Mouse (Mus musculus) embryonic facial prominence, embryonic 10.5 days (tissue): ENCODE results near the gene Spsb1. TPM values are rescaled to one million over a fixed set of nuclear protein-coding genes. Genes with fewer than 3 reads are reported as not detected.
A peak's percentile ranks its signal among the peaks of the same experiment; 100 is the strongest.

Source experiments
- DNase-seq: peaks from one replicate; pipeline ENCODE4 v3.0.0-alpha.2; 2017; ENCODE audit warnings: low spot score
- H3K27ac ChIP-seq: fragments of 300-500 bp; sonication (generic); replicated peaks from 2 replicates; pipeline ENCODE4 v1.5.1; 2016; ENCODE audit warnings: mild to moderate bottlenecking
- H3K27me3 ChIP-seq: fragments of 300-500 bp; sonication (generic); replicated peaks from 2 replicates; pipeline ENCODE4 v1.6.1; 2016; ENCODE audit warnings: low read depth, mild to moderate bottlenecking; ENCODE audit not compliant: poor library complexity, severe bottlenecking
- H3K36me3 ChIP-seq: fragments of 300-500 bp; sonication (generic); replicated peaks from 2 replicates; pipeline ENCODE4 v1.6.1; 2016; ENCODE audit warnings: mild to moderate bottlenecking, moderate library complexity
- H3K4me1 ChIP-seq: fragments of 300-500 bp; sonication (generic); 2 replicates; pipeline ENCODE4 v1.6.1; 2016
- H3K4me3 ChIP-seq: fragments of 300-500 bp; sonication (generic); 2 replicates; pipeline ENCODE4 v1.5.1; 2016; ENCODE audit warnings: mild to moderate bottlenecking, moderate library complexity
- H3K9me3 ChIP-seq: fragments of 300-500 bp; sonication (generic); 2 replicates; pipeline ENCODE4 v1.6.1; 2016; ENCODE audit warnings: mild to moderate bottlenecking
- WGBS: fragments of 180-500 bp; shearing (Covaris S2); methylation state at CpG from one replicate; pipeline ENCODE4 v1.1.7; 2016; 5-methylcytosine and 5-hydroxymethylcytosine counted together
- polyA plus RNA-seq: library from polyadenylated mRNA; unstranded; fragments of >200 nt; fragmentation: Nextera tagmentation; extraction: Ambion mirVana; gene quantifications from 2 replicates; pipeline ENCODE4 v1.2.1, GENCODE M21; 2016

Spsb1 gene
- polyA plus RNA-seq, 1 experiment from 2014 or later, result 21.4 TPM

GRCm38 (mm10) chr4:149920886-149921285, 34.0 kb downstream of the Spsb1 start:
- peak; percentile 51 for DNase-seq

GRCm38 (mm10) chr4:149918455-149919070, 36.3 kb downstream of the Spsb1 start:
- H3K9me3 ChIP-seq, result no peaks in the 10 kb centered on the region
- H3K36me3 ChIP-seq, result peaks cover 11% of the 10 kb centered on the region
- peaks cover 100% of the 10 kb centered on the region for H3K4me1 ChIP-seq
- H3K27ac ChIP-seq, result peak overlapping the region; percentile 1; the same call in 1 of the 2 replicates
- H3K27me3 ChIP-seq, result no peaks in the 10 kb centered on the region
- H3K4me3 ChIP-seq, result no peak overlapping the region
- WGBS, result 91% methylated on average over 15 of the region's 15 CpGs
- no peak for DNase-seq

More at GRCm38 (mm10) chr4:149920886-149921285, 34.0 kb downstream of the Spsb1 start:
- Histone ChIP-seq H3K27me3 (no peaks in the 10 kb centered on the region), H3K9me3 (0 out of 2 replicates have a peak, but pooled peaks cover 3% of the 10 kb centered on the region), H3K4me3 (no peak overlapping the region), H3K27ac (peak overlapping the region; percentile 90), H3K36me3 (peaks cover 18% of the 10 kb centered on the region), H3K4me1 (peaks cover 90% of the 10 kb centered on the region)
- WGBS, result 53% methylated on average over 12 of the region's 12 CpGs

- H3K4me1 ChIP-seq, result peaks cover 100% of the 10 kb centered on the region
- 56% methylated on average over 3 of the region's 3 CpGs for WGBS
Observed at GRCm38 (mm10) chr4:149916831-149917230, 38.0 kb downstream of the Spsb1 start.

GRCm38 (mm10) chr4:149913709-149914370, 41.0 kb downstream of the Spsb1 start:
- Histone ChIP-seq H3K36me3 (0 out of 2 replicates have a peak, but pooled peaks cover 3% of the 10 kb centered on the region), H3K27me3 (no peaks in the 10 kb centered on the region), H3K4me1 (peaks cover 89% of the 10 kb centered on the region), H3K4me3 (0 out of 2 replicates have a peak overlapping the region, but pooled peaks have one; percentile 11), H3K27ac (peak overlapping the region; percentile 79), H3K9me3 (no peaks in the 10 kb centered on the region)
- peak; percentile 43 for DNase-seq
- 46% methylated on average over 7 of the region's 7 CpGs for WGBS

More at GRCm38 (mm10) chr4:149916831-149917230, 38.0 kb downstream of the Spsb1 start:
- H3K9me3 ChIP-seq, result no peaks in the 10 kb centered on the region
- peaks cover 11% of the 10 kb centered on the region for H3K36me3 ChIP-seq
- H3K27ac ChIP-seq, result peak overlapping the region; percentile 48; the same call in 1 of the 2 replicates
- no peak overlapping the region for H3K4me3 ChIP-seq
- DNase-seq, result no peak
- H3K27me3 ChIP-seq, result no peaks in the 10 kb centered on the region

GRCm38 (mm10) chr4:149912451-149912850, 42.4 kb downstream of the Spsb1 start:
- Histone ChIP-seq H3K27me3 (no peaks in the 10 kb centered on the region), H3K27ac (peak overlapping the region; percentile 79), H3K36me3 (peaks cover 8% of the 10 kb centered on the region; the same call in 1 of the 2 replicates), H3K4me1 (peaks cover 80% of the 10 kb centered on the region), H3K9me3 (no peaks in the 10 kb centered on the region), H3K4me3 (no peak overlapping the region)
- DNase-seq, result peak; percentile 66
- WGBS, result 18% methylated on average over 4 of the region's 4 CpGs

- H3K36me3 ChIP-seq, result peaks cover 26% of the 10 kb centered on the region
- 62% methylated on average over 4 of the region's 4 CpGs for WGBS
- H3K27me3 ChIP-seq, result no peaks in the 10 kb centered on the region
- H3K4me3 ChIP-seq, result no peak overlapping the region
- H3K27ac ChIP-seq, result peak overlapping the region; percentile 36; the same call in 1 of the 2 replicates
- H3K4me1 ChIP-seq, result peaks cover 74% of the 10 kb centered on the region
- DNase-seq, result no peak
- no peaks in the 10 kb centered on the region for H3K9me3 ChIP-seq
Observed at GRCm38 (mm10) chr4:149910558-149910957, 44.3 kb downstream of the Spsb1 start.

GRCm38 (mm10) chr4:149909551-149909950, 45.3 kb downstream of the Spsb1 start:
- peaks cover 36% of the 10 kb centered on the region for H3K36me3 ChIP-seq
- H3K4me3 ChIP-seq, result no peak overlapping the region
- no peak for DNase-seq
- 0 out of 2 replicates have a peak overlapping the region, but pooled peaks have one; percentile 2 for H3K27ac ChIP-seq
- no peaks in the 10 kb centered on the region for H3K27me3 ChIP-seq
- no peaks in the 10 kb centered on the region for H3K9me3 ChIP-seq
- peaks cover 68% of the 10 kb centered on the region for H3K4me1 ChIP-seq
- whole genome bisulfite sequencing, result 90% methylated on average over 13 of the region's 13 CpGs

GRCm38 (mm10) chr4:149908923-149909322, 45.9 kb downstream of the Spsb1 start:
- H3K27me3 ChIP-seq, result no peaks in the 10 kb centered on the region
- no peak overlapping the region for H3K4me3 ChIP-seq
- H3K27ac ChIP-seq, result no peak overlapping the region
- no peaks in the 10 kb centered on the region for H3K9me3 ChIP-seq
- peaks cover 63% of the 10 kb centered on the region for H3K4me1 ChIP-seq
- WGBS, result 76% methylated on average over 7 of the region's 7 CpGs
- peaks cover 43% of the 10 kb centered on the region for H3K36me3 ChIP-seq
- DNase-seq, result no peak

GRCm38 (mm10) chr4:149907656-149908055, 47.2 kb downstream of the Spsb1 start:
- DNase-seq, result no peak
- Histone ChIP-seq H3K9me3 (no peaks in the 10 kb centered on the region), H3K4me1 (peaks cover 63% of the 10 kb centered on the region), H3K36me3 (peaks cover 51% of the 10 kb centered on the region), H3K27ac (0 out of 2 replicates have a peak overlapping the region, but pooled peaks have one; percentile 40), H3K27me3 (no peaks in the 10 kb centered on the region), H3K4me3 (no peak overlapping the region)
- WGBS, result 77% methylated on average over 7 of the region's 7 CpGs

GRCm38 (mm10) chr4:149906921-149907320, 47.9 kb downstream of the Spsb1 start:
- no peaks in the 10 kb centered on the region for H3K27me3 ChIP-seq
- H3K4me3 ChIP-seq, result no peak overlapping the region
- H3K9me3 ChIP-seq, result no peaks in the 10 kb centered on the region
- 53% methylated on average over 13 of the region's 13 CpGs for WGBS
- no peak for DNase-seq
- peaks cover 51% of the 10 kb centered on the region for H3K36me3 ChIP-seq
- H3K4me1 ChIP-seq, result peaks cover 61% of the 10 kb centered on the region
- H3K27ac ChIP-seq, result no peak overlapping the region; the same call in 1 of the 2 replicates

- Histone ChIP-seq H3K36me3 (peaks cover 64% of the 10 kb centered on the region), H3K4me3 (no peak overlapping the region), H3K9me3 (no peaks in the 10 kb centered on the region), H3K27ac (no peak overlapping the region), H3K4me1 (peaks cover 61% of the 10 kb centered on the region), H3K27me3 (no peaks in the 10 kb centered on the region)
- 90% methylated on average over 10 of the region's 10 CpGs for WGBS
- no peak for DNase-seq
Observed at GRCm38 (mm10) chr4:149905302-149905974, 49.4 kb downstream of the Spsb1 start.

- no peaks in the 10 kb centered on the region for H3K9me3 ChIP-seq
- H3K27me3 ChIP-seq, result no peaks in the 10 kb centered on the region
- peaks cover 64% of the 10 kb centered on the region for H3K4me1 ChIP-seq
- peaks cover 75% of the 10 kb centered on the region for H3K36me3 ChIP-seq
- 56% methylated on average over 5 of the region's 5 CpGs for WGBS
- no peak for DNase-seq
- peak overlapping the region; percentile 2; the same call in 1 of the 2 replicates for H3K27ac ChIP-seq
- H3K4me3 ChIP-seq, result no peak overlapping the region
Observed at GRCm38 (mm10) chr4:149903026-149903425, 51.8 kb downstream of the Spsb1 start.
